Mouse (Mus musculus) liver, embryonic 14.5 days (tissue): ENCODE results near the gene Ces2g. TPM values are rescaled to one million over a fixed set of nuclear protein-coding genes. Genes with fewer than 3 reads are reported as not detected.

Experiments used
- ATAC-seq: fragments of 200-750 bp; cut with Nextera tagmentation; 2 replicates; pipeline ENCODE4 v1.8.0; 2017; ENCODE audit warnings: moderate number of reproducible peaks, mild to moderate bottlenecking, moderate library complexity; ENCODE audit not compliant: insufficient read depth
- DNase-seq, 3 experiments: peaks; one replicate each; pipeline ENCODE4 v3.0.0-alpha.2; 2012 to 2013; ENCODE audit warnings: low read depth in 3 of 3, low spot score in 3 of 3
- H3K27ac ChIP-seq: fragments of 300-500 bp; sonication (generic); 2 replicates; pipeline ENCODE4 v1.5.1; 2014; ENCODE audit warnings: moderate library complexity, mild to moderate bottlenecking, control low read depth, inconsistent platforms
- H3K27me3 ChIP-seq: fragments of 300-500 bp; sonication (generic); 2 replicates; pipeline ENCODE4 v1.6.1; 2014; ENCODE audit warnings: mild to moderate bottlenecking, low read length, moderate library complexity; ENCODE audit not compliant: control insufficient read depth, insufficient read depth
- H3K36me3 ChIP-seq: fragments of 300-500 bp; sonication (generic); replicated peaks from 2 replicates; pipeline ENCODE4 v1.6.1; 2014; ENCODE audit warnings: low read depth; ENCODE audit not compliant: control insufficient read depth, insufficient read depth
- H3K4me1 ChIP-seq, 2 experiments: fragments of 200-500 bp in 1 of 2; fragments of 300-500 bp in 1 of 2; sonication (generic) in 1 of 2; replicated peaks; 2 replicates each; pipeline ENCODE4 v1.6.1; 2012 to 2014; ENCODE audit warnings: antibody characterized with exemption in 1 of 2, inconsistent platforms in 1 of 2, low read length in 1 of 2; ENCODE audit not compliant: control insufficient read depth in 2 of 2, insufficient read depth in 2 of 2
- H3K4me2 ChIP-seq: fragments of 300-500 bp; sonication (generic); 2 replicates; pipeline ENCODE4 v1.6.1; 2014; ENCODE audit warnings: low read depth, mild to moderate bottlenecking, control low read depth, moderate library complexity
- H3K4me3 ChIP-seq, 2 experiments: fragments of 200-500 bp in 1 of 2; fragments of 300-500 bp in 1 of 2; sonication (generic) in 1 of 2; 2 replicates each; pipeline ENCODE4 v1.5.1; 2012 to 2014; ENCODE audit warnings: low read depth in 2 of 2, low read length in 2 of 2, mild to moderate bottlenecking in 2 of 2, control low read depth in 1 of 2, inconsistent platforms in 1 of 2, moderate library complexity in 1 of 2; ENCODE audit not compliant: insufficient read depth in 1 of 2
- H3K9ac ChIP-seq: fragments of 300-500 bp; sonication (generic); replicated peaks from 2 replicates; pipeline ENCODE4 v1.6.1; 2014; ENCODE audit warnings: mild to moderate bottlenecking, control low read depth, moderate library complexity
- H3K9me3 ChIP-seq: fragments of 300-500 bp; sonication (generic); 2 replicates; pipeline ENCODE4 v1.6.1; 2016; ENCODE audit warnings: low read length, mixed read lengths; ENCODE audit not compliant: control insufficient read depth
- CTCF ChIP-seq: IDR thresholded peaks from 2 replicates; pipeline ENCODE4 v1.5.1; 2016; ENCODE audit warnings: antibody characterized with exemption, low read depth, control low read depth
- EP300 ChIP-seq: IDR thresholded peaks from 2 replicates; pipeline ENCODE4 v1.6.1; 2016; ENCODE audit warnings: antibody characterized with exemption, low read depth
- WGBS: fragments of 180-500 bp; shearing (Covaris S2); extraction: QIAGEN DNeasy Blood & Tissue Kit; methylation state at CpG from one replicate; pipeline ENCODE4 v1.1.7; 2014; ENCODE audit not compliant: insufficient replicate concordance; 5-methylcytosine and 5-hydroxymethylcytosine counted together
- polyA plus RNA-seq, 2 experiments: library from polyadenylated mRNA; depleted of rRNA in 1 of 2; stranded (reverse) in 1 of 2; unstranded in 1 of 2; fragments of >200 nt; fragmentation: Nextera tagmentation in 1 of 2; extraction: Ambion mirVana in 1 of 2; gene quantifications; 2 replicates each; pipeline versions ENCODE4 v1.2.1 to v1.2.3; 2012 to 2014

The Ces2g gene
- polyA plus RNA-seq, 2 experiments, result 19.7 to 21.3 TPM

GRCm38 (mm10) chr8:104998191-104998590 is 36.7 kb downstream of the Ces2g start:
- no peak overlapping the region for H3K4me2 ChIP-seq
- TF ChIP-seq EP300 (no peak), CTCF (no peak)
- 54% methylated on average over 6 of the region's 6 CpGs for WGBS
- DNase-seq (no peak), ATAC-seq (no peak)
- H3K4me3 ChIP-seq, result no peak overlapping the region
- H3K9ac ChIP-seq, result no peak overlapping the region
- H3K4me1 ChIP-seq, result no peaks in the 10 kb centered on the region
- H3K27me3 ChIP-seq, result no peaks in the 10 kb centered on the region
- H3K36me3 ChIP-seq, result no peaks in the 10 kb centered on the region
- no peaks in the 10 kb centered on the region for H3K9me3 ChIP-seq
- no peak overlapping the region for H3K27ac ChIP-seq

DNA sequence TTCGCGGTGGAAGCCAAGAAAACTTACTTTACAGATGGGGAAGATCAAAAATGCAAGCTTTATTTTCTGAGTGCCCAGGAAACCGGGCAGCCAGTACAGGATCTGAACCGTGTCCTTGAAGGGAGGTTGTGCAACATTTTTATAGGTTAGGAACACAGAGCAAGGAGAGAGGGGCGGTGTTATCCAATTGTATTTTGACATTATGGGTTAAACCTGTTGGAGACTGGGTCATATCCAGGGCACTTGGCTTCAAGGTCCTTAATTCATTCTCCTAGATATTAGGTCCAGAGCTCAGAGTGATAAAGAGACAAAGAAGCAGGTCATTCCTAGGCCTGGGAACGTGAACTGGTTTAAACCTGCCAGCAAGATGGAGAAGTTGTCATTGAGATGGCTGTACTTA is 37.7 kb downstream of the Ces2g start:
- TF ChIP-seq CTCF, result no peak
- TF ChIP-seq EP300, result no peak
- no peak for DNase-seq

DNA sequence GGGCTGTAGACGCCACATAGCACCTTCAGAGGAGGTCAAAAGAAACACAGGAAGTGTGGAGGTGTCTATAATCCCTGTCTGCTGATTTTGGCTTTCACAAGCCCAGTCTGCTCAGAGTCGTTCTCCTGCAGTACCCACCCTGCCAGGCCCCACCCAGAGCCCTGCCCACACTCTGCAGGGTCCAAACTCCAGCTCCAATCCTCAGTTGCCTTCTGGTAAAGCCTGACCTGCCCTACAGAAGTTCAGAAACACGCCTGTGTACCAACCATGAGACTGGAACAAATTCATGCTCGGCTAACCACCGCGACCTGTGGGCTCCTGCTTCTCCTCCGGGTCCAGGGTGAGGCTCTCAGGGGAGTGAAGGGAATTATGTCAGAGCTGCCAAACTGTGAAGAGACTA is 39.1 kb downstream of the Ces2g start, which contains the start of gene Ces2h:
Gene Ces2h (plus strand): TSS at position 268 of the 400 bp plus-strand sequence.
- DNase-seq, result no peak
- H3K9ac ChIP-seq, result no peak within 1 kb of the TSS
- 58% methylated on average over 7 of the region's 7 CpGs for WGBS

More for the DNA sequence above, 37.7 kb downstream of the Ces2g start:
- H3K9me3 ChIP-seq, result no peaks in the 10 kb centered on the region
- no peak overlapping the region for H3K4me2 ChIP-seq
- no peaks in the 10 kb centered on the region for H3K36me3 ChIP-seq
- no peak overlapping the region for H3K9ac ChIP-seq
- no peak overlapping the region for H3K27ac ChIP-seq
- H3K4me3 ChIP-seq, result no peak overlapping the region
- ATAC-seq, result no peak
- WGBS, result 60% methylated on average over 6 of the region's 6 CpGs
- no peaks in the 10 kb centered on the region for H3K27me3 ChIP-seq
- no peaks in the 10 kb centered on the region for H3K4me1 ChIP-seq

GRCm38 (mm10) chr8:105010000-105010399 is 48.5 kb downstream of the Ces2g start:
- 48% methylated on average over 2 of the region's 2 CpGs for WGBS
- H3K4me2 ChIP-seq, result no peak overlapping the region
- ATAC-seq, result no peak
- H3K36me3 ChIP-seq, result no peaks in the 10 kb centered on the region
- no peaks in the 10 kb centered on the region for H3K4me1 ChIP-seq
- no peaks in the 10 kb centered on the region for H3K27me3 ChIP-seq
- no peak for DNase-seq
- no peak overlapping the region for H3K27ac ChIP-seq
- no peak overlapping the region for H3K9ac ChIP-seq
- no peaks in the 10 kb centered on the region for H3K9me3 ChIP-seq
- H3K4me3 ChIP-seq, result no peak overlapping the region
- TF ChIP-seq CTCF, result no peak
- no peak for TF ChIP-seq EP300

More for the DNA sequence above, 39.1 kb downstream of the Ces2g start, which contains the start of gene Ces2h:
- Histone ChIP-seq H3K36me3 (no peaks in the 10 kb centered on the region), H3K27ac (no peak within 1 kb of the TSS), H3K9me3 (no peaks in the 10 kb centered on the region), H3K4me3 (no peak within 1 kb of the TSS), H3K4me2 (no peak within 1 kb of the TSS), H3K4me1 (no peaks in the 10 kb centered on the region), H3K27me3 (no peaks in the 10 kb centered on the region)
- no peak for TF ChIP-seq CTCF
- no peak for TF ChIP-seq EP300
- ATAC-seq, result no peak

DNA sequence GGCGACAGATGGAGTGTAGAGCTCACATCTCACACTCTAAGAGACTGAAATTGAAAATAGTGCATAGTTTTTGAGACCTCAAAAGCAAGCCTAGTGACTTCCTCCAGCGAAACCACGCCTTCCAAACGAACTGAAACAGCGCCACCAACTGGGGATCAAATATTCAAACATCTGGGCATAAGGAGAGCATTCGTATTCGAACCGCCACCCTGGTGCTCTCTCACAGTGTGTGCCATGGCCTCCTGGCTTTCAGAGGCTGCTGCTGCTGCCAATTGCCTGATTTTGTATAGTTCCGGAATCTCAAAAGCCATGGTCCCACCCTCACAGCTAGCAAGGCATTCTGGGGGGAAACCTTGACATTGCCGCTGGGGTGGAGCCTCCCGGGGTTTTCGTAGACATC is 49.6 kb downstream of the Ces2g start:
- Histone ChIP-seq H3K27ac (no peak overlapping the region), H3K9ac (no peak overlapping the region), H3K27me3 (no peaks in the 10 kb centered on the region), H3K4me1 (no peaks in the 10 kb centered on the region), H3K36me3 (no peaks in the 10 kb centered on the region), H3K4me3 (no peak overlapping the region), H3K9me3 (no peaks in the 10 kb centered on the region), H3K4me2 (no peak overlapping the region)
- DNase-seq (no peak), ATAC-seq (no peak)
- TF ChIP-seq CTCF (peak; percentile 32; the same call in 1 of the 2 replicates), EP300 (no peak)
- 60% methylated on average over 12 of the region's 12 CpGs for WGBS
